Comparison of ENCODE assay signal across 8 mouse cellular contexts in the genomic region with DNA sequence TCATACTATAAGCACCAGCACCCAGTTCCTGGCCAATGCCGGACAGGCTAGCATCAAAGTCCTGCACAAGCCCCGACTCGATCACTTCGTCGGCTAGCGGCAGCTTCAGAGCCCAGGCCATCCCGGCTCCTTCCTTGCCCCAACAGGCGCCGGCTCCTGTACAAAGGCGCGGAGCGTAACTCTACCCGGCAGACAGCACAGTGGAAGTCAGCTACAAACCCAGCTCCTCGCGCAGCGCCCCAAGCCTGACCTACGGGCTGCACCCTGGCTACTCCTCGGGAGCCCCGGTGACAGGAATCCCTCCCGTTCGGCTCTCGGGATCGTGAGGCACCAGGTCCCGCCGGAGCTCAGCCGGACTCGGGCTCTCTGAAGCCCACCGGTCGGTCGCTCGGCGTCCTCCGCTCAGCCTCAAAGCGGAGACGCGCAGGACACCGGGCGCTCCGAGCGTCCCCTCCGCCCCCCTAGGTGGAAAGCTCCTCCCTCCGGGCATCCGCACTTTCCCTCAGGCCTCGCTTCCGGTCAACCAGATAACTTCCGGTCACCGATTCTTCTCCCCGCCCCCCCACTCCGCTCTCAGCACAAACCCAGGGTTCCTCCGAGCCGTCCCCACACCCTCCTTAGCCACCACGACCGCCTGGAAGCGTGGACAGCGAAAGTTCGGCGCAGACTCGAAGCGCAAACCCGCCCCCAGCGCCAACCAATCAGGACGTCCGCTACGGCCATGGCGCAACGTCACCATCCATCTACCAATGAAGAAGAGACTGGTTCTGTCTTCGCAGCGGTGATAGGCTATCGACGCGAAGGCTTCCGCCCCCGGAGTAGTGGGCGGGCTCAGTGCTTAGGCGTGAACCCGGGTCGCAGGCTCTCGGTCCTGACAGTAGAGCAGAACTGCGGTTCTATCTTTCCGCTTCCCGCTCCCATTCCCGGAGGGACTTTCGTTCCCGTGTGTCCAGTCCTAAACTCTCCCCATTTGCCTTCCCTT. TPM values are rescaled to one million over a fixed set of nuclear protein-coding genes. Genes with fewer than 3 reads are reported as not detected.
DNase-seq lines count a peak whose midpoint lies in the region; ATAC-seq lines count a peak whose summit lies in the region.

TSS of gene Tfcp2 (minus strand) at position 683 of the 982 bp plus-strand sequence.

- peak within 1 kb of the TSS; percentile 88 for H3K27ac ChIP-seq in hindbrain, embryonic 14.5 days

- H3K9me3 ChIP-seq in hindbrain, embryonic 14.5 days (ENCODE audit: control insufficient read depth, low read length): no peaks in the 10 kb centered on the region

- H3K4me2 ChIP-seq in hindbrain, embryonic 14.5 days (replicated peaks): peak within 1 kb of the TSS; percentile 72

- H3K9ac ChIP-seq in hindbrain, embryonic 14.5 days: peak within 1 kb of the TSS; percentile 88

- under 1% methylated on average over 84 of the region's 84 CpGs for WGBS in hindbrain, embryonic 14.5 days

- ATAC-seq in hindbrain, embryonic 14.5 days (ENCODE audit: low FRiP score): peak; percentile 100

- peak within 1 kb of the TSS; percentile 83 for H3K4me3 ChIP-seq in hindbrain, embryonic 14.5 days (replicated peaks; ENCODE audit: low read length)

- peaks cover 4% of the 10 kb centered on the region; the same call in 1 of the 2 replicates for H3K36me3 ChIP-seq in hindbrain, embryonic 14.5 days (replicated peaks; ENCODE audit: control insufficient read depth, insufficient read depth)

- peaks cover 17% of the 10 kb centered on the region for H3K4me1 ChIP-seq in hindbrain, embryonic 14.5 days (replicated peaks; ENCODE audit: control insufficient read depth, insufficient read depth, low read length)

- H3K27me3 ChIP-seq in hindbrain, embryonic 14.5 days (ENCODE audit: control insufficient read depth, insufficient read depth, low read length): no peaks in the 10 kb centered on the region

- peak; percentile 98 for DNase-seq in R1 (ENCODE audit: low read depth, low spot score)
- DNase-seq in cerebellum, postnatal 25 days: peak; percentile 99
- peak; percentile 97 to 99 for DNase-seq in frontal cortex, postnatal 25 days (ENCODE audit: low spot score in 2 of 2)
- peak; percentile 99 for DNase-seq in hindbrain, embryonic 14.5 days (ENCODE audit: low spot score)
- DNase-seq in layer of hippocampus, postnatal 36 days: peak; percentile 99
- DNase-seq in lung, postnatal 36 days: peak; percentile 99
- peak; percentile 99 for DNase-seq in retina, postnatal 1 day
- peak; percentile 96 to 99 for DNase-seq in urinary bladder, adult 18-20 months (ENCODE audit: low spot score in 2 of 2)

RNA-seq across cellular contexts. Expression of gene Tfcp2, which starts in this region (rescaled TPM):
- 28.7 and 33.3 TPM in 2 replicates for polyA plus RNA-seq in hindbrain, embryonic 14.5 days (2014; fragmentation: Nextera tagmentation; extraction: Ambion mirVana)
- total RNA-seq in layer of hippocampus, postnatal 36 days (2021): 10 to 100 TPM; 26.9 to 33.4 TPM

Comparison
In these comparisons a context has a peak if more than half of its experiments do, and no peak if none do; other contexts are left out.
1. Peak in every context shown above with its lines: DNase-seq, ATAC-seq, H3K4me3 ChIP-seq and H3K27ac ChIP-seq.